Mouse (Mus musculus) heart, adult 2 months (tissue): ENCODE data around the gene Sult6b2.

Experiments
- CTCF ChIP-seq: fragments of 200-600 bp; IDR thresholded peaks from 2 replicates; pipeline ENCODE4 v1.8.1; 2022; ENCODE audit warnings: antibody characterized with exemption, mild to moderate bottlenecking, moderate library complexity
- POLR2A ChIP-seq: fragments of 200-500 bp; IDR thresholded peaks from 2 replicates; pipeline ENCODE4 v1.6.1; 2011; ENCODE audit warnings: mild to moderate bottlenecking, low read depth, low read length, control low read depth; ENCODE audit not compliant: insufficient read depth

- no peak for TF ChIP-seq CTCF
- no peak for TF ChIP-seq POLR2A
Observed at GRCm38 (mm10) chr6:142823008-142823787, 18.9 kb upstream of the Sult6b2 start.
